Mouse (Mus musculus) hindlimb bud, embryonic 11.5 days (tissue): ENCODE measurements around the gene Wdr91.

Source experiments
- DNase-seq: peaks from one replicate; pipeline ENCODE4 v3.0.0-alpha.2; 2012; ENCODE audit warnings: low read depth, low spot score; ENCODE audit errors: extremely low spot score

Wdr91 gene

GRCm38 (mm10) chr6:34919146-34919545, 8.5 kb upstream of the Wdr91 start:
- no peak for DNase-seq

DNA sequence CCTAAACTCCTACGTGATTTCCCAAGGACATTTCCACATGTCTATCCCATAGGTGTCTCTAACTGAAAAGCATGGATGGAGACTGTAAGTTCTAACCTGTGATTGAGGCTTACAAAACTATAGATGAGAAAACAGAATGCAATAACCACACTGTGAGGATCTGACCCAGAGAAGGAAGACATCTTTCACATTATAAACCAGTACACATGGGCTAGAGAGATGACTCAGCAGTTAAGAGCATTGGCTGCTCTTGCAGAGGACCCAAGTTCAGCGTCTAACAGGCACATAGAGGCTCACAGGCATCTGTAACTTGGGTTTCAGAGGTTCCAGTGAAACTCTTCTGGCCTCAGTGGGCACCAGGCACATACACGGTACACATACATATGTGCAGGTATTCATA, 3.8 kb upstream of the Wdr91 start:
- no peak for DNase-seq

GRCm38 (mm10) chr6:34913341-34914040, 2.8 kb upstream of the Wdr91 start:
- no peak for DNase-seq

GRCm38 (mm10) chr6:34909631-34910345, 888 bp downstream of the Wdr91 start:
- DNase-seq, result no peak

DNA sequence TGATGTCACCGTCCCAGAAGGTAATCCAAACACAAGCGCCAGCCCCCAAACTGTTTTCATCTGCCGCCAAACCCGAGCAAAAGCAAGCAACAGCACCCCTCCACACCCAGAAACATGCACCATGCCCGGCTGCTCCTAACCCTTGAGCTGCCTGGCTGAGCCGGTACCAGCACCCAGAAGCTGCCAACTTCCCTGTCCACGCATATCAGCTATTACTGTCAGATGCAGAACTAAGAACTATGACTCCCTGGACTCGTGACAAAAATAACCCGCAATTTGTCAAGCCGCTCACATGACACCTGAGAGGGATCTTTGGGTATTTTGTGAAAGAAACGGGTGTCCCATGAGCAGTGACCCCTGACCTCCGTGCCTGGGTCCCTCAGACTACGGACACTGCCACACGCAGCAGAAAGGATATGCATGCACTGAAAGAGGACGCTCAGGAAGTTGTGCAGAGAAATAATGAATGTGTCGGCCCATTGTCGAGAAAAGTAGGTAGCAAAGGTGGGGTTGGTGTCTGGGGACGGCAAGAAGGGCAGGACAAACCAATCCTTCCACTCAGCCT, 2.9 kb downstream of the Wdr91 start:
- no peak for DNase-seq

DNA sequence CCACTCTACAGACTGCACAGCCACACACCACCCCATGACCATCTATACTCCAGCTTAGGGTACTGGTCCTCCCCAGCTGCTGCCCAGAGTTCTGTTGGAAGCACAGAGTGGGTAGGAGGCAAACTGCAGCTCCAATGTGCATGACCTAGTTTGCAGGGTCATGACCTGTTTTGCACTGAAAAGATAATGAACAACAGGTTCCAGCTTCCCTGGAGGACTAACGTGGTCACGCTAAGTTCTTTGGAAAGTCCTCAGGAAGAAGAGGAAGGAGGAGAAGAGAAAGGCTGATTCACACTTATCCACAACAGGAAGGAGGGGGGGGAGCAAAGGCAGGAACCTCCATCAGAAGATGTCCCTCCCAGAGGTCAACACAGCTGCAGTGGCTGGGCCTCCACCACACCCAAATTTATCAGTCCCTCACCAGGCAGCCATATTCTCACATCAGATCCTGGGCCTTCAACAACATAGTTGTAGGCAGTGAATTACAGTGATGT, 3.5 kb downstream of the Wdr91 start:
- DNase-seq, result no peak

- DNase-seq, result no peak
These were observed 4.0 kb downstream of the Wdr91 start for GRCm38 (mm10) chr6:34906661-34907060.

- no peak for DNase-seq
These were observed 4.6 kb downstream of the Wdr91 start for GRCm38 (mm10) chr6:34906125-34906524.

GRCm38 (mm10) chr6:34904361-34904760, 6.3 kb downstream of the Wdr91 start:
- DNase-seq, result no peak

DNA sequence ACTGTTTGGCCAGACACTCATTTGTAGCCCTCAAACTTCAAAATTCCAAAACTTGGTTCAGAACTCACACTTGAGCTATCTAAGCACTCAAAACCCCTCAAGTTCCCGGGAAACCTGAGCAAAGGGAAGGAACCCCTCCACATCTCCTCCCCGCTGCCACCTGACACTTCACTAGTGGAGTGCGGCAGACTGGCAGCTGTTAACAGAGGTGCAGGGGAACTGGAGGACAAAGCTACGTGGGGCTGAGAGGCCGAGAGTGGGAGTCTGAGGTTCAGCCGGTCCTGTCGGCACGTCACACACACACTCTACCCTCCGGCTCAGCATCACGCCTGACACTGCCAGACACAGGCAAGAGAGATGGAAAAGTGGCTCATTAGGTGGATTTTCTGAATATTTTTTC, 6.8 kb downstream of the Wdr91 start:
- DNase-seq, result no peak

DNA sequence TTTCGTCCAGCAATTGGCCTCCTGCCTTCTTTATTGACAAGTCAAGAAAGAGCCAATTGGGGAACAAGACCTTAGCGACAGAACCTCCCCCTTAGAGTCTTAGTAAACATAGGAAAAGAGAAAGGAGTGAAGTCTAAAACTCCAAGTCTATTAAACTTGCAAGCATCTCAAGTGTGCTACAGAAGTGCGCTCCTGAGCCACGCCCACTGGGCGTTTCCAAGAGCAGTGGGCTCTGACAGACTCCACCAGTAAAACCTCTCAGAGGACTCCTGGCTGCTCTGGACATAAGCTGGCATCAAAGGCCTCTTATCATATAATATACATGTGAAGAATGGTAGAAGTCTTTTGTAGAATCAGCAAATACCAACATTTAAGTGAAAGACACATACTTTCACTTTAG, 7.2 kb downstream of the Wdr91 start:
- no peak for DNase-seq

DNA sequence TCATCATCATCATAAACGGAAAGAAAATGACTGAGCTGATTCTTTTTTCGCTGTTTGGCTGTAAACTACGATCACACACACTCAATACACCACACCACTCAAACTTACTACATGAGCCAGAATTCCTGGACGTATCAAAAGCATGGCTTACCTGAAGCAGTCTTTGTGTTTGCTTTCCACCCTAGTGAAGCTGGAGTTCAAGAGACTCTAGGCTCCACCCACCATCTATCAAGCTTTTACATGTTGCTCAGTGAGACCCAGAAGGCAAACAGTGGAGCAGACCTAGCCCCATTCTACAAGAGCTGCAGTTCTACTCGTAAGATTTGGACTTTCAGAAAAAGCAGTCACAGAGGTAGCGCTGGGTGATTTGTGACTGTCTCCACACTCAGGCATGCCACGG, 8.1 kb downstream of the Wdr91 start:
- no peak for DNase-seq

DNA sequence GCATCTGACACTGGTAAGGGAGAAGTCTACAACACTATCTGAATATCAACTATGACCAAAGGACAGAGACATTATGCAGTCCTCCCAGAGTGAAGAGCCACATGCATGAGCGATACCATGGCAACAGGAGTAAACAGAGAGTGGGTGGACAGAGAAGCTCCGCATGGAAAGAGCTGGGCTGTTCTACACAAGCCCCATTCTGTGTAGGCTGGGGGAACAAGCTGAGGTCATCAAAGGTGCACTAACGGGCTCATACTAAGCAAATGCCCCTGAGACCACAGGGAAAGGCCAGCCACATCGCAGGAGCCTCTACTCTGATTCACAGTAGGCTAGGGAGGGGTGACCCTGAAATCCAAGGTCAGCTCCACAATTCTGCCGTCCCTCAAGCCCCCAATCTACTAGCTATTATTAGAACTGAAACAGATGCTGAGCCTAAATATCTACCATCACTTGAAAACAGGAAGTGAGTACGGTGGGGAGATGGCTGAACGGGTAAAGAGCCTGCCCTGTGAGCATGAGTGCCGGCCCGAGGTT, 8.7 kb downstream of the Wdr91 start:
- no peak for DNase-seq

DNA sequence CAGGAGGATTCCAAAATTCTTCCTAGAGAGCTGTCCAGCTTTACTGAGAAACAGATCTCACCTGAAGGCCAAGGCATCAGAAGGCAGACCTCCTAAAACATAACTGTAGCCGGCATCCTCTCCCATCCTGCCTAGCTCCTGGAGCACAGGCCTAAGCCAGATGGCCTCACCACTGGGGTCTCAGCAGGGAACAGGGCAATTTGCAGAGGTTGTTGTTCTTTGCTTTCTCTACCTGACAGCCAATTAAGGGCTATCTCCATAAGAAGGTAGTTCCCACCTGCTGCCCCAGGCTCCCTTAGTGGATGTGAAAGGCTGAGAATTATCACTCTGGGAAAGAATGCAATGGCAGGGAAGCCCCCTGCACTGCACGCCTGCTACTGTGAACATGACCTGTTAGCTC, 9.7 kb downstream of the Wdr91 start:
- DNase-seq, result no peak

DNA sequence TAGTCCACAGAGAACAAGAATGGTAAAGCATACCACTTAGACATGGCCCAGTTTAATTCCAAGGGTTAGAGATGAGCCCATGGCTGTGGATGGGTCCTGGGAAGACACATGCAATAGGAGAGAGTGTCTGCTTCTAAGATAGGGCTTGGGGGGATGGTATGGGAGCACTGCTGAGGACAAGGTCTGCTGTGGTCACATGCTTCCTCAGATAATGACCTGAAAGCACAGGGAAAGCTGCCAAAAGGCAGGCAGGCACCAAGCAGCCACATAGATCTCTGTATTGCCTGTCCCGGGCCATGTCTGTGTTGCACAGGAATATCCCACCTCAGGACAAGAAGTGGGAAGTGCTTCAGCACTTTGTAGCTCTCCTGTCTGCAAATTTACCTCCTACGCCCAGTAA, 11.5 kb downstream of the Wdr91 start:
- no peak for DNase-seq

- DNase-seq, result no peak
These were observed 14.4 kb downstream of the Wdr91 start for GRCm38 (mm10) chr6:34896168-34896780.

DNA sequence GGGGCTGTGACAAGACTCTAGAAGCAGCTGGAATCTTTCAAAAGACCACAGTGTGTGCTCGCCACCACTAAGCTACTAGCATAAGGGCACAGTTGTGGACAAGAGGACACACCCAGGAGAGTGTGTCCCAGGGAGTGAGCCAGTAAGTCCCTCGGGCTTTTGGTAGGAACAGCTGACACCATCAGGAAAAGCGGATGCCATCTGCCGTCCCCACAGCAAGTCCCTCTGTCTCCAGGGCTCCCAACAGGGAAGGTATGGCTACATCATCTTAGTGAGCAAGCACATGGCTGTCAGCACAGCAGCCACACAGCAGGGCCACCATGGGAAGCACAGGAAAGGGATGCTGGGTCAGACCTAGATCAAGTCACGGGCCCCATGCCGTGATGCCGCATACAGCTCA, 15.1 kb downstream of the Wdr91 start:
- DNase-seq, result no peak

GRCm38 (mm10) chr6:34889185-34889584, 21.5 kb downstream of the Wdr91 start:
- DNase-seq, result no peak

DNA sequence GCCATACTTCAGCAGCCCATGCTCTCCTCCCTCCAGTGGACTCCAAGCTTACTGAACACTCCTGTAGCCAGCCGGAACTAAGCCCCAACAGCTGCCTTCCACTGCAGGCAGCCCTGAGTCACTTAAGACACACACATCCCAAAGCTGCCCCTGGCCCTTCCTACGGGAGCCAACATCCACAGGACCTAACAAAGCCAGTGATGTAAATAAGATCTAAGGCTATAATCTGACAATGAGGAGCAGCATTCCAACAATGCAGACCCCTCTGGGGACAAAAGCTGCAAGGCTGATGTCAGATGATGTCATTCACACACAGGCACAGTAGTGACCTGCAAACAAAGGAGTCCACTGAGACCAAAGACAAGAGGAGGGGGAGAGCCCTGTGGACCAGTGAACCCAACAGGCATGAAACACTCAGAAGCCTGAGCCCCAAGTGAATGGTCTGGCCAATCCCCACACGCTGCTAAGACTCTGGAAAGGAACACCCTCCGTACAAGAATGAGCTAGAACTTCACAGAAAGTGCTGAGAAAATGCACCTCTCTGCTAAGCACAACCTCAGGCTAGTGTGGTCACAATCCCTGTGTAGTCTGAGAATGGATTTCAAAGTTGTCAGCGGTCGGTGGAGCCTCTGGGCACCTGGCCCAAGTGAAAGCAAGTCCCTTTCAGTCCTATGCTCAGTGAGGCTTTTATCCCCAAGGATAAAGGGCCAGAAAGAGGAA, 23.4 kb downstream of the Wdr91 start:
- DNase-seq, result no peak

DNA sequence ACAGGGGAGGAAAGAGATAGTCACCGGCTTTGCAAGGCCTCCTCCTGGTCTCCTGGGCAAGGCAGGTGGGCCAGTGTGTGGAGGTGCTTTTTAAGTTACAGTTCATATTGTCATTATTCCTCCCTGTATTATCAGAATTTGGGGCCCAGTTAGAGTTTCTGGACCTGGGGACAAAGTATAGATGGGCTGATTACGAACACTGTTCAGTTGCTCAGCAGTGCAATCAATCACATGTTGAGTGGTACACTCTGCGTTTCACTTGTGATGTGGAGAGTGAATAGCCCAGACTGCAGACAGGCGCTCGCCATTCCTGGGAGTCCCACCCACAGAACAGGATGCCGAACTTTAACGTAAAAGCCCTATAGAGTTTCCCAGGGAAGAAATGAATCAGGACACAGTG, 26.0 kb downstream of the Wdr91 start:
- DNase-seq, result no peak

DNA sequence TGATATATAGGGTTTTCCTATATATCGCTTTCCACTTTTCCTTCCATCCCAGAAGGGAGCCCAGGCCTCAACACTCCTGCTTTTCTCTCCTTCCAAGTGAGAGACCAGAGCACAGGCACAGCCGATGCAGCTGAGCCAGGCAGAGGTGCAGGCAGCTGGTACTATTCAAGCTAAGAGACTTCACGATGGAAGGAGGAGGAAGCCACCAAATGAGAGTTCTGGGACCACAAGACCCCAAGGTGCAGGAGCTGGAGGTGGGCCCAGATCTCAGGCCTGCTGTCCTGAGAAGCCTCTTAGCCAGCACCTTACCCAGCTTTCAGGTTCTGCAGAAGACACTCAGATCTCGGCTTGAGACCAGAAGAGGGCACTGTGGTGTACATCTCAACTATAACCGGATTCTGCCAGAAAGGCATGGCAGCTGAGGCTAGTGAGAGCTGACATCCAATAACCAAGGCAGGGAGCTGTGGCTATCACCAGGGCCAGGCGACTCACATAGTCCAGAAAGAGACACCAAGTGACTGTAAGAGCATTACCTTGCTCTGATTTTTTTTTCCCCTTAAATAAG, 30.7 kb downstream of the Wdr91 start:
- no peak for DNase-seq
